Mouse (Mus musculus) lung, postnatal 0 days (tissue): ENCODE measurements at regions not wholly inside any gene's neighbourhood (a gene's known extent, or its start where the extent isn't known, plus 50 kb on each side); places are given as distances from the start of the nearest gene placed in this dataset.

ENCODE experiments used
- CTCF ChIP-seq: IDR thresholded peaks from 2 replicates; pipeline ENCODE4 v1.5.1; 2016; ENCODE audit warnings: antibody characterized with exemption, mild to moderate bottlenecking
- EP300 ChIP-seq: IDR thresholded peaks from 2 replicates; pipeline ENCODE4 v1.6.1; 2016; ENCODE audit warnings: antibody characterized with exemption, mild to moderate bottlenecking, control low read depth

DNA sequence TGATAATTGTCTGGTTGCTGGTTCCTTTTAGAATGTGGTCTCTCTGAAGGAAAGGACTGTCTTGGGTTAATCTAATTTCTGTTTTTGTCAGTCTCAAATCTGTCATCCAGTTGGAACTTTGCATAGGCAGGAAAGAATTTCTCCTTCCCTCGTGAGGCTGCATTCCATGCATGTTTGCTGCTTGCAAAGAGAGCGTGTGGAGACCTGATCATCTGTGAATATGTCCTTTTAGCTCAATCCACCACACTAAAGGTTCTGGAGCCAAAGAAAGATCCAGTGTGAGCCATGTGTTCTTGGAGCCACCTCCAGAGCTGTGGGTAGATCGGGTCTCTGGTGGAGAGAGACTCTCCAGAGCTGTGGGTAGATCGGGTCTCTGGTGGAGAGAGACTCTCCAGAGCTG, 200.2 kb downstream of the Ttc32 start:
- TF ChIP-seq CTCF (no peak), EP300 (no peak)
